Mouse (Mus musculus) left cerebral cortex, adult 2 months (tissue): ENCODE results near the gene Plg. TPM values are rescaled to one million over a fixed set of nuclear protein-coding genes. Genes with fewer than 3 reads are reported as not detected.
A peak's percentile ranks its signal among the peaks of the same experiment; 100 is the strongest.

Source experiments
- DNase-seq, 2 experiments: peaks; one replicate each; pipeline ENCODE4 v3.0.0; 2021 to 2022; ENCODE audit warnings: low spot score in 2 of 2, mixed read lengths in 1 of 2; ENCODE audit errors: extremely low spot score in 1 of 2
- H3K27ac ChIP-seq: fragments of 200-600 bp; 2 replicates; pipeline ENCODE4 v1.8.1; 2022
- H3K4me3 ChIP-seq: fragments of 200-600 bp; 2 replicates; pipeline ENCODE4 v1.8.1; 2022
- CTCF ChIP-seq: fragments of 200-600 bp; IDR thresholded peaks from 2 replicates; pipeline ENCODE4 v1.8.1; 2022; ENCODE audit warnings: antibody characterized with exemption, mild to moderate bottlenecking, moderate library complexity
- intact Hi-C: fragments of 180-260 bp; cut with DNase I; formaldehyde crosslinking; loops from one replicate; pipeline ENCODE4 v1.15.1; 2025
- total RNA-seq, 2 experiments: library from RNA; stranded (reverse); gene quantifications; 2 replicates each; pipeline ENCODE4 v1.2.3; 2021

Plg gene
- total RNA-seq, 2 experiments from 2014 or later: 0.11 TPM; not detected in 1

GRCm38 (mm10) chr17:12367373-12367930, 11.0 kb upstream of the Plg start:
- intact Hi-C loops: loop anchor here (2.0 kb wide), 3 partner anchors 49 to 143 kb away; partner anchors contain the start of gene Map3k4

GRCm38 (mm10) chr17:12369393-12369792, 9.0 kb upstream of the Plg start:
- Histone ChIP-seq H3K27ac (no peak overlapping the region), H3K4me3 (no peak overlapping the region)
- TF ChIP-seq CTCF: no peak
- DNase-seq: no peak
- intact Hi-C loops: no loop called here

More at GRCm38 (mm10) chr17:12367373-12367930, 11.0 kb upstream of the Plg start:
- DNase-seq: peak; percentile 43 to 57
- Histone ChIP-seq H3K27ac (no peak overlapping the region), H3K4me3 (no peak overlapping the region)
- TF ChIP-seq CTCF: peak; percentile 73

DNA sequence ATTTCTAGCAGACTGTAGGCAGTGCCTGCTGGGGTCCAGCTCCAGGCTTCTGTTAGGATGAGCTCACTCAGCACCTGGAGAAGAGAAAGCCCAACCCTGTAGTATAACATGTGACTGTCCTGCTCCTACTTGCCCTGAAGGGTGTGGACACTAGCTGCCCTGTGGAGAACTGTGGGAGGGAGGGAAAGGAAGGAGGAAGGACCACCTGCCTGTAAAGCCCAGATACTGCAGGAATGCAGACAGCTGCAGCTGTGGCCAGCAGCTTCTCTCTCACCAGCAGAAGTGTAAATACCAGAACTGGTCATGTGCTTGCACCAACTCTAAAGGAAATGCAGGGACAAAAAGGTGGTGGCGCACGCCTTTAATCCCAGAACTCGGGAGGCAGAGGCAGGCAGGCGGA, 8.1 kb upstream of the Plg start:
- no peak for TF ChIP-seq CTCF
- intact Hi-C loops: no loop called here
- H3K4me3 ChIP-seq: no peak overlapping the region
- no peak overlapping the region for H3K27ac ChIP-seq
- DNase-seq: no peak

DNA sequence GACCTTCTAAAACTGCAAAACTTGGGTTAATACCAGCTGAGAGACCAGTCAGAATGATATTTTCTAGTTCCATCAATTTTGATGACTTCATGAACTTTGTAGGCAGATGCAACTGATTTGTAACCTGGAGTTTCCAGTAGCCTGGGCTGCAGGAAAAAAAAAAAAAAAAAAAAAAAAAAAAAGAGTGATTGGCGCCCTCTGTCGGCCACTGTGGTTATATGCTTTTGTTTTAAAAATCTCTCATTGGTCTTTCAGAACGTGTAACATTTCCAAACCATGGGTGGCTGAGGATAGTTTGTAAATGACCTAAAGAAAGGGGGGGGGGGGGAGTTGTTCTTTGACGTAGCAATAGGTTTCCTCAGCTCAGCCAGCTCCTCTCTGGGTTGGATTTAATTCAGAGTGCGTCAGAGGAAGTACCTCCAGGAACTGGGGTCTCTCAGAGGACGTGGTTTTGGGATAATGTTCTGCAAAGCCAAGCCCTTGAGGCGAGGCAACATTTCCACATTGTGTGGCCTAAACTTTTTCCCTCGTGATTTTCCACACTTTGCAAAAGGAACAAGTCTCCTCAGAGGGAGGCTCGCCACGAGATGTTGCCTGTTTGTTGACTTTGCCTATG, 7.0 kb upstream of the Plg start:
- no peak overlapping the region for H3K4me3 ChIP-seq
- TF ChIP-seq CTCF: peak; percentile 59
- intact Hi-C loops: no loop called here
- DNase-seq: no peak
- H3K27ac ChIP-seq: no peak overlapping the region

- no peak overlapping the region for H3K4me3 ChIP-seq
- peak; percentile 91 for TF ChIP-seq CTCF
- H3K27ac ChIP-seq: no peak overlapping the region
- intact Hi-C loops: loop anchor here (1.0 kb wide), 2 partner anchors 106 to 333 kb away; no protein-coding TSS in a partner anchor
- peak; percentile 54 for DNase-seq
Measured at GRCm38 (mm10) chr17:12372021-12372420, 6.4 kb upstream of the Plg start.

- H3K27ac ChIP-seq: no peak overlapping the region
- no peak for TF ChIP-seq CTCF
- no peak for DNase-seq
- intact Hi-C loops: no loop called here
- H3K4me3 ChIP-seq: no peak overlapping the region
Measured at GRCm38 (mm10) chr17:12373601-12374144, 4.7 kb upstream of the Plg start.

DNA sequence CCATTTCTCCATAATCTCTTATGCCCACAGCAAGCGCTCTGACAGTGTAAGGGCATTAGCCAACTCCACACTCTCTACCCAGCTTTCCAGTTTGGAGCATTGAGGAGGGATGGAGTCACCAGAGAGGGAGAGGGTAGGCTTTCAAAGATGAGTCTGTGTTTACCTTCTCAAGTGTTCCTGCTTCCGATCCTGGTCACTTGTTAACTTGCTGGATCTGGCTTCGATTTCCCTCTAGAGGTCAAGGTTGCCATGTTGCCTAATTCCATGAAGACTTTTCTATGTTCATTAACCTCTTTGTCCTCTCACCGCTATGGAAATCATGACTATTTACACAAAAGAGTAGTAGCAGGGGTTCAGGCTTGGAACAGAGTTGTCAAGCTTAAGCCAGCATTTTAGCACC, 1.9 kb downstream of the Plg start:
- Histone ChIP-seq H3K27ac (no peak overlapping the region), H3K4me3 (no peak overlapping the region)
- no peak for DNase-seq
- no peak for TF ChIP-seq CTCF
- intact Hi-C loops: no loop called here

- no peak overlapping the region for H3K4me3 ChIP-seq
- H3K27ac ChIP-seq: no peak overlapping the region
- intact Hi-C loops: no loop called here
- no peak for TF ChIP-seq CTCF
- no peak for DNase-seq
Measured at GRCm38 (mm10) chr17:12381579-12381978, 3.2 kb downstream of the Plg start.

DNA sequence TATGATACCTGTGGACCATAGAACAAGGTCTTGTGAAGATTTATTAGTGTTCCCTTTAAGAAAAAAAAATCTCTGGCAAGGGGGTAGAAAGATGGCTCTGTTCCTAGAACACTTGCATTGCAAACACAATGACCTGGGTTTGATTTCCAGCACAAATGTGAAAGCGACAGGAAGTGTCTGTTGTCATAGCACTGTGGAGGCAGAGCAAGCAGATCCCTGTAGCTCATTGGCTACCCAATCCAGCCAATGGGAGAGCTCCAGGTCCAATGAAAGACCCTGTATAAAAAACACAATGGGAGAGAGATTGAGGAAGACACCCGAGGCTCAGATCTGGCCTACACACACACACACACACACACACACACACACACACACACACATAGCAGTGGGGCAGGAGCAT, 4.1 kb downstream of the Plg start:
- no peak overlapping the region for H3K27ac ChIP-seq
- intact Hi-C loops: no loop called here
- H3K4me3 ChIP-seq: no peak overlapping the region
- TF ChIP-seq CTCF: no peak
- DNase-seq: no peak

DNA sequence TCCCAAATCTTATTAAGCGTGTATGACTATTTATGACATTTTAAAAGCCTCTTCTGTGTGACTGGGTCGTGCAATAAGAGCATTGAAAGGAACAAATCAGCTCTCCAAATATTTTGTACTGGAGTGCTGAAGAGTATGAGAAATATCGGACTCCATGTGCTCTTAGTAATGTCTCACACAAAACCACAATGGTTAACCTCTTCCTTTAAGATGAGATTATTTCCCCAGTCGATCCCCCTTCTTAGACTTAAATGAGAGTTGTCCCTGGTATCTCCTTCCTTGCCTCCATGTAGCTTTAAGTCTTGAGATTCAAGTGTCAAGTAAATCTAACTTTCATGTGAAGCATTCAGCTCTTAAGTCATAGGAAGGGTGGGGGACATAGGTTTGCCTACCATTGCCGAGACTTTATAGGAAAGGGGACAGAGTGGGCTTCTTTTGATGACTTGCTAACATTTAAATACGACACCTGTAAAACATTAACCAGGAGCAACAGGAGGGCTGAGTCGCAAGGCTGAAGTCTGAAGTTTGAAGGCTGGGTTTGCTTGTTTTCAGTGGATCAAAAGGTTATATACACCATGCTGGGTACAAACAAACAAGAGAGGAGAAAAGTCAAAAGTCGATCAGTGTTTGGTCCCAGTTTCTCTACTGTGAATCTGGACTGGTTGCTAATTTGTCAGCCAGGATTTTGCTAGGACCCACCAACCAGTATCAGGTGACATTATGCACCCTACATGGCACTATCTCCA, 6.8 kb downstream of the Plg start:
- DNase-seq: no peak

GRCm38 (mm10) chr17:12387781-12388180, 9.4 kb downstream of the Plg start:
- Histone ChIP-seq H3K4me3 (no peak overlapping the region), H3K27ac (no peak overlapping the region)
- intact Hi-C loops: no loop called here
- DNase-seq: no peak
- TF ChIP-seq CTCF: no peak

More for the DNA sequence above, 6.8 kb downstream of the Plg start:
- Histone ChIP-seq H3K27ac (no peak overlapping the region), H3K4me3 (no peak overlapping the region)
- no peak for TF ChIP-seq CTCF
- intact Hi-C loops: no loop called here

DNA sequence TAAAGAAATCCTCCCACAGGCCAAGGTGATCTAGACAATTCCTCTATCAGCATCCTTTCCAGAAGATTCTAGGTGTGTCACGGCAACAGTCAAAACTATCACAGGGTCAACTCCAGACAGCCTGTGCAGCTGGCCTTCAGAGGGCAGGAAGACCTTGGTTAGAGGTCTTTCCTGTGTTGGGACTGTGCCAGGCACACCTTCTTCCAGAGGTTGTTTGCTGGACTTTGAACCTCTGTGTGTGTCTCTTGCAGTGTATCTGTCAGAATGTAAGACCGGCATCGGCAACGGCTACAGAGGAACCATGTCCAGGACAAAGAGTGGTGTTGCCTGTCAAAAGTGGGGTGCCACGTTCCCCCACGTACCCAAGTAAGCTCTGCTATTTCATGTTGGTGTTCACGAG, 9.8 kb downstream of the Plg start:
- Histone ChIP-seq H3K4me3 (no peak overlapping the region), H3K27ac (no peak overlapping the region)
- no peak for DNase-seq
- TF ChIP-seq CTCF: no peak
- intact Hi-C loops: no loop called here
